Mouse (Mus musculus) gastrocnemius, postnatal 36 days (tissue): ENCODE data around the gene Pkdrej. TPM values are rescaled to one million over a fixed set of nuclear protein-coding genes. Genes with fewer than 3 reads are reported as not detected.
"Not testable (repeated sequence)": the region's sequence is repeated elsewhere in the genome, so short reads cannot be mapped to it uniquely, and the experiment has no call there.

ENCODE experiments used
- DNase-seq, 2 experiments: peaks; one replicate each; pipeline ENCODE4 v3.0.0; 2022
- intact Hi-C: fragments of 180-260 bp; cut with DNase I; formaldehyde crosslinking; loops from one replicate; pipeline ENCODE4 v1.15.1; 2025
- long read RNA-seq, 2 experiments: library from polyadenylated mRNA; stranded (forward); transcript quantifications; one replicate each; pipeline ENCODE4 v2.0.0; 2021
- total RNA-seq, 2 experiments: library from RNA; stranded (reverse); gene quantifications; 2 replicates each; pipeline ENCODE4 v1.2.3; 2021

Pkdrej gene
- total RNA-seq, result under 1 TPM; 0.12 to 0.31 TPM
- long read RNA-seq, experiment 1, full-length matches to known transcripts, result 1 of 1 reads
- long read RNA-seq, experiment 1, partial matches to known transcripts, result 0 of 1 reads
- long read RNA-seq, experiment 1, other reads (novel, unspliced or antisense), result 0 of 1 reads
- long read RNA-seq, experiment 2, result 0 reads

GRCm38 (mm10) chr15:85821203-85822010, at the start of gene Pkdrej:
Pkdrej (minus strand) TSS chr15:85821734.
- peak in 1 of 2 experiments; percentile 20 for DNase-seq
- intact Hi-C loops, result no loop called here

GRCm38 (mm10) chr15:85867696-85868095, 46.2 kb upstream of the Pkdrej start:
- peak; percentile 45 to 49 for DNase-seq

GRCm38 (mm10) chr15:85865913-85866312, 44.4 kb upstream of the Pkdrej start:
- DNase-seq, result not testable (repeated sequence)
- intact Hi-C loops, result loop anchor here (2.0 to 5.0 kb wide), 2 partner anchors 149 to 269 kb away; no protein-coding TSS in a partner anchor

More at GRCm38 (mm10) chr15:85867696-85868095, 46.2 kb upstream of the Pkdrej start:
- intact Hi-C loops, result loop anchor here (2.0 to 5.0 kb wide), 2 partner anchors 151 to 270 kb away; no protein-coding TSS in a partner anchor

- peak; percentile 87 to 91 for DNase-seq
- intact Hi-C loops, result no loop called here
Observed at GRCm38 (mm10) chr15:85859490-85860031, 38.0 kb upstream of the Pkdrej start, which contains the start of gene Gtse1. Gtse1 (plus strand) TSS chr15:85859745.

GRCm38 (mm10) chr15:85858980-85859489, 37.5 kb upstream of the Pkdrej start:
- DNase-seq, result no peak
- intact Hi-C loops, result no loop called here

- DNase-seq, result no peak
- intact Hi-C loops, result no loop called here
Observed at GRCm38 (mm10) chr15:85851656-85852392, 30.3 kb upstream of the Pkdrej start.

- DNase-seq, result no peak
- intact Hi-C loops, result no loop called here
Observed at GRCm38 (mm10) chr15:85845071-85845470, 23.5 kb upstream of the Pkdrej start.

GRCm38 (mm10) chr15:85841796-85842360, 20.3 kb upstream of the Pkdrej start:
- intact Hi-C loops, result loop anchor here (1.0 kb wide), 1 partner anchor 126 kb away; no protein-coding TSS in a partner anchor
- DNase-seq, result no peak

- DNase-seq, result no peak
- intact Hi-C loops, result loop anchor here (1.0 kb wide), 1 partner anchor 125 kb away; no protein-coding TSS in a partner anchor
Observed at GRCm38 (mm10) chr15:85840983-85841382, 19.4 kb upstream of the Pkdrej start.

DNA sequence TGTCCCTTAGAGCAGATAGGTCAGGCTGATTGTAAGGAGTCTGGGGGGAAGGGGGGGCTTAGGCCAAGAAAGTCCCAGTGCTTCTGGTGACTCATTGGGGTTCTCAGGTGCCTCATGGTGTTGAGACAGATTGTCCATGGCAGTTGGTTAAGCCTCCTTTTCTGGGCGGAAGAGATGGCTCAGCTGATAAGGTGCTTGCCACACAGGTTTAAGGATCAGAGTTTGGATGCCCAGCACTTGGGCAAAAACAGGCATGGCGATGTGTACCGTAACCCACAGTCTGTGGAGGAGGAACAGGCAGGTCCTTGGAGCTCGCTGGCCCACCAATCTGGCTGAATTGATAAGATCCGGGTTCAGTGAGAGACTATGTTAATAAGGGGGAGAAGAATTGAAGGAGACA, 15.4 kb upstream of the Pkdrej start:
- intact Hi-C loops, result no loop called here
- DNase-seq, result no peak

- intact Hi-C loops, result no loop called here
- no peak for DNase-seq
Observed at GRCm38 (mm10) chr15:85835335-85835734, 13.8 kb upstream of the Pkdrej start.

- DNase-seq, result no peak
- intact Hi-C loops, result no loop called here
Observed at GRCm38 (mm10) chr15:85832599-85832998, 11.1 kb upstream of the Pkdrej start.

DNA sequence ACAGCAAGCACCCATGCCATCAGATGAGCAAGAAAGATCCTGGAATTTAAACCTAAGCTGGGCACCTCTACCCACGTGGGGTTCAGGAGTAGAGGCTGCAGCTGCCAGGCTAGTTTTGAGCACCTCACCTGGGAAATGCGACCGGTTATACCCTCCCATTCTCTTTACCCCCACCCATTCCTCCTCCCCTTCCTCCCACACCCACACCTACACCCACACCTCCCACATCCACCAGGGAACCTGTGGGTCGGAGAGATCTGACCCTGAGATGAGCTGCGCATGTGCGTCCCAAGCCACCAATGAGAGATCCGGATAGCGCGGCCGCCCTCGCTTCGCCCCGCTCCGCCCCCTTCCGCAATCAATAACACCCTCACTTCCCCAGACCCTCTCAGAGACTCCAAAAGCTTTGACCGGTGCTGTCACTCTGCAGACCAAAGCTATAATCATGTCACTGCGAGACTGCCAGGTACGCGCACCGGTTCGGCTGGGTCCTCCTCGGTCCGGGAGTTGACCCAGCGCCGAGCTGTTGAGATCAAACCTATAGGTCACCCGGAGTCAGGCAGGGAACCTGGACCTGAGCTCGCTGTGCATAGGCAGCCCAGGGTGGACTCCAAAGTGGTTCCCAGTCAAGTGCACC, 10.5 kb upstream of the Pkdrej start, which contains the start of gene Ttc38:
Gene Ttc38 (plus strand): TSS at position 353 of the 637 bp plus-strand sequence.
- peak; percentile 74 to 76 for DNase-seq
- intact Hi-C loops, result no loop called here

DNA sequence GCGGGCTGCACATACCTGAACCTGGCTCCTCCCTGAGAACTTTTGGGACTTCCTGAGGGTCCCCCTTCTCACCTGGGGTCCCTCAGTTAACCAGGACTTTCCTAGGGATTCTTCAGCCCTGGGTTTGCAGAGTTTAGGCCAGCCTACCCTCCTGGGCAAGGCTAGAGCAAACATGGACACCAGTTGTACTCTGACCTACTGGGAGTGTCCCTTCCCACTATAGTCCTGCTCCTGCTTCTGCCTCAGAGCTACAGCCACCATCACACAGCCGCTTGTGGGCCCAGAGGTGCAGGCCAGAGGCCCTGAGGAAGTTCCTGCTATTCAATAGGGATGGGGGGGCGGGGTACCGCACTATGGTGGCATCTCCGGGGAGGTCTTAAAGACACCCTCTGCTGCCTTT, 7.9 kb upstream of the Pkdrej start:
- no peak for DNase-seq
- intact Hi-C loops, result no loop called here

DNA sequence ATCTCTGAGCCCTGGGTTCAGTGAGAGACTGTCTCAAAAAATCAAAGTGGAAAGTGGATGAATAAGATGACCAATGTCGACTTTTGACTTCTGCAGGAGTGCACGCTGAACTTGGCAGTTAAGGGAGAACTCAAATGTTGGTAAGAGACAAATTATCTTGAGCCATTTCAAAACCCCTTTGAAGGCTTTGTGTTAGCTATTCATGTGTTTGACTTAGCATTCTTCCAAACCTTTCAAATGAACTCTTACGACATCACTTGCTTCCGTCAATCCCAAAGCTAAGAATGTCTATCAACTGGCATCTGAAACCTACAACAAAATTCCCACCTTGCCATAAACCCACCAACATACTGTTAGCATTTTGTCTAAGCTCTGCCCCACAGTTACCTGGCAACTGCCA, 6.5 kb upstream of the Pkdrej start:
- intact Hi-C loops, result no loop called here
- no peak for DNase-seq

GRCm38 (mm10) chr15:85826676-85827075, 5.1 kb upstream of the Pkdrej start:
- DNase-seq, result no peak

DNA sequence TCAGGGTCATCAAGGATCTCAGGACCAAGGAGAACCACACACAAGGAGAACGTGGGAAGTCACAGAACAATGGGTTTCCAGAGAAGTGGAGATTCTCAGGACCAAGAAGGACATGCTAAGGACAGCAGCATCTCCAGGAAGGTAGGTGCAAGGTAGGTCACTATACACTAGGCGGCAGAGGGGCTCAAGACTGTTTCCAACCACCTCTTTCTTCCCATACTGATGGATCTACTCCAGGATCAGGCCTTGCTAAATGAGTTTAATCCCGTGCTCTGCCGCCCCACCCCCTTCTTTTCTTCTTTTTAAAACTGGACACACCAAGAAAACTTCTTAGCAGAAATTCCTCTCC, 451 bp upstream of the Pkdrej start:
- intact Hi-C loops, result no loop called here

More at GRCm38 (mm10) chr15:85826676-85827075, 5.1 kb upstream of the Pkdrej start:
- intact Hi-C loops, result no loop called here

GRCm38 (mm10) chr15:85813428-85813827, 8.1 kb downstream of the Pkdrej start:
- DNase-seq, result no peak
- intact Hi-C loops, result loop anchor here (5.0 kb wide), 1 partner anchor 76 kb away; no protein-coding TSS in a partner anchor

More for the DNA sequence above, 451 bp upstream of the Pkdrej start:
- no peak for DNase-seq

GRCm38 (mm10) chr15:85811535-85812277, 9.8 kb downstream of the Pkdrej start, which contains the start of gene Cdpf1:
Cdpf1 (minus strand) TSS chr15:85811697.
- intact Hi-C loops, result loop anchor here (5.0 kb wide), 1 partner anchor 74 kb away; no protein-coding TSS in a partner anchor
- DNase-seq, result peak; percentile 98 to 100
